Mouse (Mus musculus): ENCODE data around the gene Bloc1s3. TPM values are rescaled to one million over a fixed set of nuclear protein-coding genes. Genes with fewer than 3 reads are reported as not detected.
A peak's percentile ranks its signal among the peaks of the same experiment; 100 is the strongest.

Bloc1s3 gene
- polyA plus RNA-seq, 1 experiment from 2014 or later, result 2.8 TPM

DNA sequence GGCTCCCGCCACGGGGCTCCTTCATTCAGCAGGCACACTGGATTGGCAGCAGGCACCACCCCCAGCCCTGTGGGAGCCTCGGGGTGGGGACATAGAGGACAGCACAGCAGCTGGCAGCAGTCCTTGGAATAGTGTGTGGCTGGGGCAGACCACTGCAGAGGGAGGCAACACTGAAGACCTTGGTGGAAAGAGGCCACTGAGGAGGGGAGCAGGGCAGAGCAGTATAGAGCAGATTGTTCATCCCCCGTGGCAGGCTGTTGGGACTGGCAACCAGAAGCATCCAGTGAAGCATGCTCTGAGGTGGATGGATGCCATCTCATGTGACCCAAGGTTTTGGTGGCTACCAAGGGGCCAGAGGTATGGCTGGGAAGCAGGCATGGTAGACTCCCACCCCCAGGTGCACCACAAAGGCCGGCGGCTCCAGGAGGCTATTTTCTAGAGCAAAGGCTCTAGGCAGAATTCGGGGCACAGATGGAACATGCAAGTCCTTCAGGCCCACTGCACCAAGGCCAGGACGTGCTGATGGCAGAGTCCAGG lies 34.1 kb upstream of the Bloc1s3 start:
- Histone ChIP-seq H3K4me2 (ENCODE audit: low read depth, low read length) (no peak overlapping the region), H3K9ac (replicated peaks; ENCODE audit: low read depth, low read length) (no peak overlapping the region), H3K36me3 (ENCODE audit: control insufficient read depth, insufficient read depth, low read length) (no peaks in the 10 kb centered on the region), H3K27me3 (ENCODE audit: control insufficient read depth, insufficient read depth, low read length) (no peaks in the 10 kb centered on the region), H3K27ac (ENCODE audit: low read depth, low read length) (no peak overlapping the region), H3K4me3 (ENCODE audit: low read depth, low read length) (no peak overlapping the region), H3K9me3 (ENCODE audit: control insufficient read depth, low read length) (no peaks in the 10 kb centered on the region), H3K4me1 (ENCODE audit: control insufficient read depth, insufficient read depth, low read length) (peaks cover 18% of the 10 kb centered on the region)
- 56% methylated on average over 8 of the region's 8 CpGs for WGBS
- peak; percentile 79 for ATAC-seq (ENCODE audit: low read depth)

DNA sequence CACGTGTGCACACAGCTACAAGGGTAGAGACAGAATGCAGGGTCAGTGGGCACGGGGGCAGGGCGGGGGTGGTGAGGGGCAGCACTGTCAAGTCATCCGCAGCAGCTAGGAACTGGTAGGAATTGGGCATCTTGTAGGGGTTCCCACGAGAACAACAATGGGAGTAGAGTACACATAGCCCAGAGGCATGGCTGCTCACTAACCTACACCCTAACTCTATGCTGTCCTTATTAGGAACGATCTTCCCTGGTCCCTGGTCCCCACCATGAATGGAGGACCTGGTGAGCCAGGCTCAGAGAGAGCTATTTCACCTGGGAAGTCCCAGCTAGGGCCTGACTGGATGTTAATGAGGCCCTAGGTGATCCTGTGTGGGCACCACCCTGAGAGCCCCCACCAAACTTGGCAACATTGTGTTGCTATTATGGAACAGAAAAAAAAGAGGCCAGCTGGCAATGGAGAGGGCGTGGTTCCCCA lies 33.6 kb upstream of the Bloc1s3 start:
- peaks cover 18% of the 10 kb centered on the region for H3K4me1 ChIP-seq (ENCODE audit: control insufficient read depth, insufficient read depth, low read length)
- H3K9me3 ChIP-seq (ENCODE audit: control insufficient read depth, low read length), result no peaks in the 10 kb centered on the region
- H3K9ac ChIP-seq (replicated peaks; ENCODE audit: low read depth, low read length), result no peak overlapping the region
- no peak overlapping the region for H3K27ac ChIP-seq (ENCODE audit: low read depth, low read length)
- ATAC-seq (ENCODE audit: low read depth), result peak; percentile 31; the same call in 1 of the 2 replicates
- no peaks in the 10 kb centered on the region for H3K27me3 ChIP-seq (ENCODE audit: control insufficient read depth, insufficient read depth, low read length)
- H3K4me2 ChIP-seq (ENCODE audit: low read depth, low read length), result no peak overlapping the region
- WGBS, result 66% methylated on average over 7 of the region's 7 CpGs
- no peak overlapping the region for H3K4me3 ChIP-seq (ENCODE audit: low read depth, low read length)
- no peaks in the 10 kb centered on the region for H3K36me3 ChIP-seq (ENCODE audit: control insufficient read depth, insufficient read depth, low read length)

DNA sequence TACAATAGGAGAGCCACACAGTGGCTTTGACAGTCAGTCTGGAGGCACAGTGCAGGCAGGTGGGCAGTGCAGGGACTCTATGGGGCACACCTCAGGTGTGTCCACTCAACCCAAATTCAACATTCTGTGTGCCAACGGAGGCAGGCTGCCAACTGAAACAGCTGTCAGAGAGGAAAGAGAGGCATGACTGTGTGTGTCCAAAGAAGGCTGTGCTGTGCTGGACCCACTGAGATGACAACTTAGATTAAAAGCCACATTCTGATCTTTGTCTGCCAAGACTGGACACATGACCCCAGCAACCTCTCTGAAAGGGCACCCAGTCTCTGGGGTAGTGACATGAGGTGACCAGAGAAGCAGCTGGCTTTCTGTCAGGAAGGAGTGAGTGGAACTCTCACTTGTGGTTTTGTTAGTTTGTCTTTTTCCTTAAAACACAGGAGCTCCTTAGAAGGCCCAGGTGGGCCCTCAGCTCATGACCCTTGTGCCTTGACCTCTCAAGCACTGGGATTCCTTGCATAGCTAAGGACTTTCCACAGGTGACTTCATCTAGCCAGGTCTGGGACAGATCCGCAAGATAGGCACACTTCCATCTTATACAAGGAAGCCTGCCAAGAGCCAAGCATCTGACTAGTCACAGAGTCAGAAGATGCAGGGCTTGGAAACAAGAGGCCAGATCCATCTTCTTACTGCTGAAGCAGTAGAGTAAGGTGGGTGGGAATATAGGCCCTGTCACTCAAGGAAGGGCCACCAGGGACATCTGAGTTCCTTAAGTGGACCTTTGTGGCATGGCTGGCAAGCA lies 32.8 kb upstream of the Bloc1s3 start:
- Histone ChIP-seq H3K36me3 (ENCODE audit: control insufficient read depth, insufficient read depth, low read length) (no peaks in the 10 kb centered on the region), H3K4me2 (ENCODE audit: low read depth, low read length) (no peak overlapping the region), H3K27ac (ENCODE audit: low read depth, low read length) (no peak overlapping the region), H3K9me3 (ENCODE audit: control insufficient read depth, low read length) (no peaks in the 10 kb centered on the region), H3K4me3 (ENCODE audit: low read depth, low read length) (no peak overlapping the region), H3K9ac (replicated peaks; ENCODE audit: low read depth, low read length) (no peak overlapping the region), H3K27me3 (ENCODE audit: control insufficient read depth, insufficient read depth, low read length) (no peaks in the 10 kb centered on the region), H3K4me1 (ENCODE audit: control insufficient read depth, insufficient read depth, low read length) (peaks cover 16% of the 10 kb centered on the region)
- no peak for ATAC-seq (ENCODE audit: low read depth)
- WGBS, result 91% methylated on average over 2 of the region's 2 CpGs

GRCm38 (mm10) chr7:19534676-19535075 lies 26.5 kb upstream of the Bloc1s3 start:
- Histone ChIP-seq H3K9ac (replicated peaks; ENCODE audit: low read depth, low read length) (no peak overlapping the region), H3K9me3 (ENCODE audit: control insufficient read depth, low read length) (no peaks in the 10 kb centered on the region), H3K4me2 (ENCODE audit: low read depth, low read length) (no peak overlapping the region), H3K36me3 (ENCODE audit: control insufficient read depth, insufficient read depth, low read length) (peaks cover 34% of the 10 kb centered on the region), H3K27ac (ENCODE audit: low read depth, low read length) (no peak overlapping the region), H3K4me1 (ENCODE audit: control insufficient read depth, insufficient read depth, low read length) (no peaks in the 10 kb centered on the region; the same call in 1 of the 2 replicates), H3K4me3 (ENCODE audit: low read depth, low read length) (no peak overlapping the region), H3K27me3 (ENCODE audit: control insufficient read depth, insufficient read depth, low read length) (no peaks in the 10 kb centered on the region)
- WGBS, result 88% methylated on average over 10 of the region's 10 CpGs
- no peak for ATAC-seq (ENCODE audit: low read depth)

GRCm38 (mm10) chr7:19532240-19532639 lies 24.1 kb upstream of the Bloc1s3 start:
- peaks cover 39% of the 10 kb centered on the region for H3K36me3 ChIP-seq (ENCODE audit: control insufficient read depth, insufficient read depth, low read length)
- H3K27me3 ChIP-seq (ENCODE audit: control insufficient read depth, insufficient read depth, low read length), result no peaks in the 10 kb centered on the region
- H3K4me3 ChIP-seq (ENCODE audit: low read depth, low read length), result no peak overlapping the region
- H3K4me2 ChIP-seq (ENCODE audit: low read depth, low read length), result no peak overlapping the region
- H3K9ac ChIP-seq (replicated peaks; ENCODE audit: low read depth, low read length), result no peak overlapping the region
- no peaks in the 10 kb centered on the region for H3K9me3 ChIP-seq (ENCODE audit: control insufficient read depth, low read length)
- H3K27ac ChIP-seq (ENCODE audit: low read depth, low read length), result no peak overlapping the region
- WGBS, result 87% methylated on average over 14 of the region's 14 CpGs
- no peaks in the 10 kb centered on the region; the same call in 1 of the 2 replicates for H3K4me1 ChIP-seq (ENCODE audit: control insufficient read depth, insufficient read depth, low read length)
- ATAC-seq (ENCODE audit: low read depth), result no peak

GRCm38 (mm10) chr7:19531077-19531476 lies 22.9 kb upstream of the Bloc1s3 start:
- ATAC-seq (ENCODE audit: low read depth), result no peak
- no peaks in the 10 kb centered on the region for H3K4me1 ChIP-seq (ENCODE audit: control insufficient read depth, insufficient read depth, low read length)
- 68% methylated on average over 10 of the region's 10 CpGs for WGBS

DNA sequence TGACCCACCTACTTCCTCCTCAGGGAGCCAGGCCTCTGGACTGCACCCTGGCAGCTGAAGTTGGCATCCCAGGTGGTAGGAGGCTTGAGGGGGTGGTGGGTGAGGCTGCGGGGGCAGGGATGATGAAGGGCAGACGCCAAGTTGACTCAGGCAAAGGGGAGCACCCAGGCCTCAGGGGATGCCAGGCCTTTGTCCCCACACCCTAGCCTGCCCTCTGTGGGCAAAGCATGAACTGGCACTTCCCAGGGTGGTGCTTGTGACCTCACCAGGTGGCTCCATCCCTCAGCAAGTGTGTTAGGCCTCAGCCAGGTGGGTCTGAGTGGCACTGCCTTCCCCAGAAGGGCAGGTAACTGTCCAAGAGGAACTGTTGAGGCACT lies 16.9 kb upstream of the Bloc1s3 start:
- WGBS, result 51% methylated on average over 2 of the region's 2 CpGs
- Histone ChIP-seq H3K9ac (replicated peaks; ENCODE audit: low read depth, low read length) (no peak overlapping the region), H3K27ac (ENCODE audit: low read depth, low read length) (no peak overlapping the region), H3K27me3 (ENCODE audit: control insufficient read depth, insufficient read depth, low read length) (peaks cover 47% of the 10 kb centered on the region), H3K4me3 (ENCODE audit: low read depth, low read length) (no peak overlapping the region), H3K4me2 (ENCODE audit: low read depth, low read length) (no peak overlapping the region), H3K36me3 (ENCODE audit: control insufficient read depth, insufficient read depth, low read length) (peaks cover 5% of the 10 kb centered on the region; the same call in 1 of the 2 replicates), H3K9me3 (ENCODE audit: control insufficient read depth, low read length) (no peaks in the 10 kb centered on the region), H3K4me1 (ENCODE audit: control insufficient read depth, insufficient read depth, low read length) (peaks cover 16% of the 10 kb centered on the region)
- ATAC-seq (ENCODE audit: low read depth), result no peak

More at GRCm38 (mm10) chr7:19531077-19531476, 22.9 kb upstream of the Bloc1s3 start:
- Histone ChIP-seq H3K36me3 (ENCODE audit: control insufficient read depth, insufficient read depth, low read length) (peaks cover 39% of the 10 kb centered on the region), H3K4me2 (ENCODE audit: low read depth, low read length) (no peak overlapping the region), H3K27ac (ENCODE audit: low read depth, low read length) (no peak overlapping the region), H3K4me3 (ENCODE audit: low read depth, low read length) (no peak overlapping the region), H3K9ac (replicated peaks; ENCODE audit: low read depth, low read length) (no peak overlapping the region), H3K9me3 (ENCODE audit: control insufficient read depth, low read length) (no peaks in the 10 kb centered on the region), H3K27me3 (ENCODE audit: control insufficient read depth, insufficient read depth, low read length) (no peaks in the 10 kb centered on the region)

GRCm38 (mm10) chr7:19524420-19525104 lies 16.4 kb upstream of the Bloc1s3 start:
- peaks cover 49% of the 10 kb centered on the region for H3K27me3 ChIP-seq (ENCODE audit: control insufficient read depth, insufficient read depth, low read length)
- peak; percentile 19; the same call in 1 of the 2 replicates for ATAC-seq (ENCODE audit: low read depth)

More at GRCm38 (mm10) chr7:19524420-19525104, 16.4 kb upstream of the Bloc1s3 start:
- Histone ChIP-seq H3K9me3 (ENCODE audit: control insufficient read depth, low read length) (no peaks in the 10 kb centered on the region), H3K27ac (ENCODE audit: low read depth, low read length) (no peak overlapping the region), H3K4me1 (ENCODE audit: control insufficient read depth, insufficient read depth, low read length) (peaks cover 18% of the 10 kb centered on the region), H3K4me3 (ENCODE audit: low read depth, low read length) (peak overlapping the region; percentile 33), H3K4me2 (ENCODE audit: low read depth, low read length) (peak overlapping the region; percentile 68), H3K36me3 (ENCODE audit: control insufficient read depth, insufficient read depth, low read length) (peaks cover 4% of the 10 kb centered on the region; the same call in 1 of the 2 replicates), H3K9ac (replicated peaks; ENCODE audit: low read depth, low read length) (peak overlapping the region; percentile 50)
- WGBS, result 15% methylated on average over 24 of the region's 24 CpGs
